Comparison of ENCODE assay signal across 16 mouse cellular contexts in genomic region chr5:129052636-129053355, GRCm38 (mm10). TPM values are rescaled to one million over a fixed set of nuclear protein-coding genes. Genes with fewer than 3 reads are reported as not detected.
A peak's percentile ranks its signal among the peaks of the same experiment; 100 is the strongest.
DNase-seq lines count a peak whose midpoint lies in the region; ATAC-seq and TF ChIP-seq lines count a peak whose summit lies in the region.
"Had no signal": no experiment of that assay in that cellular context is flagged by ENCODE, and none has a peak within 500 bp of the region (broad histone marks: within the 10 kb centered on the region; RNA-seq: fewer than 3 reads in every experiment).

No protein-coding gene starts in this region.

- H3K4me2 ChIP-seq in embryonic facial prominence, embryonic 14.5 days (ENCODE audit: low read depth, low read length): no peak overlapping the region
- peak overlapping the region; percentile 35 for H3K4me2 ChIP-seq in hindbrain, embryonic 13.5 days
- H3K4me2 ChIP-seq in midbrain, postnatal 0 days (ENCODE audit: low read depth, low read length, poor library complexity, severe bottlenecking): peak overlapping the region; percentile 23
- H3K4me2 ChIP-seq in liver, embryonic 12.5 days: no peak overlapping the region
- H3K4me2 ChIP-seq: limb, embryonic 12.5 days had no signal

- ATAC-seq in embryonic facial prominence, embryonic 14.5 days (ENCODE audit: low read depth): peak; percentile 41; the same call in 1 of the 2 replicates
- peak; percentile 76 for ATAC-seq in hindbrain, embryonic 13.5 days (ENCODE audit: low FRiP score)
- peak; percentile 68 for ATAC-seq in midbrain, postnatal 0 days (ENCODE audit: low FRiP score)
- no peak for ATAC-seq in liver, embryonic 12.5 days
- ATAC-seq: CD4-positive, CD25-positive, alpha-beta regulatory T cell, adult 4 months; Patski had no signal

- no peak overlapping the region for H3K9ac ChIP-seq in embryonic facial prominence, embryonic 14.5 days (ENCODE audit: low read depth, low read length)
- H3K9ac ChIP-seq in hindbrain, embryonic 13.5 days: 0 out of 2 replicates have a peak overlapping the region, but pooled peaks have one; percentile 19
- no peak overlapping the region; the same call in 1 of the 2 replicates for H3K9ac ChIP-seq in midbrain, postnatal 0 days (replicated peaks; ENCODE audit: low read length, poor library complexity, severe bottlenecking)
- H3K9ac ChIP-seq in liver, embryonic 12.5 days: no peak overlapping the region
- H3K9ac ChIP-seq: limb, embryonic 12.5 days had no signal

- 0 out of 2 replicates have a peak, but pooled peaks cover 2% of the 10 kb centered on the region for H3K9me3 ChIP-seq in embryonic facial prominence, embryonic 14.5 days (ENCODE audit: control insufficient read depth, low read length)
- no peaks in the 10 kb centered on the region for H3K9me3 ChIP-seq in hindbrain, embryonic 13.5 days
- no peaks in the 10 kb centered on the region for H3K9me3 ChIP-seq in midbrain, postnatal 0 days (ENCODE audit: low read length)
- no peaks in the 10 kb centered on the region for H3K9me3 ChIP-seq in liver, embryonic 12.5 days (replicated peaks)
- H3K9me3 ChIP-seq: limb, embryonic 12.5 days; megakaryocyte, embryonic 14.5 days had no signal

- no peak for DNase-seq in embryonic facial prominence, embryonic 14.5 days (ENCODE audit: low spot score)
- peak; percentile 67 for DNase-seq in midbrain, postnatal 0 days (ENCODE audit: low spot score)
- no peak for DNase-seq in cerebellum, adult 18-20 months
- DNase-seq in heart, adult 8-10 months (ENCODE audit: low spot score): no peak
- DNase-seq in spleen, adult 12 weeks (ENCODE audit: low spot score): no peak
- DNase-seq: adrenal gland, postnatal 14 days; kidney, adult 9 months; lung, adult 2 months had no signal

- peak overlapping the region; percentile 19; the same call in 1 of the 2 replicates for H3K27ac ChIP-seq in cortical plate, adult 2 months (ENCODE audit: insufficient read depth, low read length)
- no peak overlapping the region for H3K27ac ChIP-seq in embryonic facial prominence, embryonic 14.5 days (replicated peaks; ENCODE audit: low read depth, low read length)
- H3K27ac ChIP-seq in hindbrain, embryonic 13.5 days: peak overlapping the region; percentile 84
- H3K27ac ChIP-seq in midbrain, postnatal 0 days (ENCODE audit: low read depth, low read length): peak overlapping the region; percentile 47
- H3K27ac ChIP-seq in liver, embryonic 12.5 days: no peak overlapping the region
- H3K27ac ChIP-seq: limb, embryonic 12.5 days; stomach, postnatal 0 days had no signal

- TF ChIP-seq CTCF in cortical plate, adult 2 months (IDR thresholded peaks at IDR 0.05; ENCODE audit: extremely low read depth, insufficient read depth, low read length): no peak
- 0 out of 2 replicates have a peak, but pooled peaks have one; percentile 1 for TF ChIP-seq CTCF in midbrain, postnatal 0 days (IDR thresholded peaks at IDR 0.05)

- no peak for TF ChIP-seq POLR2A in cortical plate, adult 2 months (IDR thresholded peaks at IDR 0.05; ENCODE audit: extremely low read depth, insufficient read depth, low read length)

- WGBS in embryonic facial prominence, embryonic 14.5 days: 28% methylated on average over 20 of the region's 20 CpGs
- WGBS in hindbrain, embryonic 13.5 days: 16% methylated on average over 20 of the region's 20 CpGs
- WGBS in midbrain, postnatal 0 days: 7% methylated on average over 20 of the region's 20 CpGs
- 41% methylated on average over 20 of the region's 20 CpGs for WGBS in liver, embryonic 12.5 days (ENCODE audit: insufficient replicate concordance)

- no peaks in the 10 kb centered on the region for H3K36me3 ChIP-seq in embryonic facial prominence, embryonic 14.5 days (ENCODE audit: control insufficient read depth, insufficient read depth, low read length)
- no peaks in the 10 kb centered on the region for H3K36me3 ChIP-seq in hindbrain, embryonic 13.5 days
- no peaks in the 10 kb centered on the region for H3K36me3 ChIP-seq in midbrain, postnatal 0 days (ENCODE audit: insufficient read depth, low read length)
- H3K36me3 ChIP-seq in liver, embryonic 12.5 days: no peaks in the 10 kb centered on the region
- H3K36me3 ChIP-seq: limb, embryonic 12.5 days had no signal

- peaks cover 2% of the 10 kb centered on the region for H3K4me1 ChIP-seq in cortical plate, adult 2 months (ENCODE audit: control insufficient read depth, insufficient read depth, low read length)
- no peaks in the 10 kb centered on the region for H3K4me1 ChIP-seq in embryonic facial prominence, embryonic 14.5 days (ENCODE audit: control insufficient read depth, insufficient read depth, low read length)
- H3K4me1 ChIP-seq in hindbrain, embryonic 13.5 days (replicated peaks): peaks cover 18% of the 10 kb centered on the region
- H3K4me1 ChIP-seq in midbrain, postnatal 0 days (ENCODE audit: insufficient read depth, low read length): 0 out of 2 replicates have a peak, but pooled peaks cover 3% of the 10 kb centered on the region
- H3K4me1 ChIP-seq in liver, embryonic 12.5 days: no peaks in the 10 kb centered on the region
- H3K4me1 ChIP-seq: limb, embryonic 12.5 days; megakaryocyte, embryonic 14.5 days had no signal

- H3K4me3 ChIP-seq in cortical plate, adult 2 months (ENCODE audit: insufficient read depth, low read length): no peak overlapping the region
- H3K4me3 ChIP-seq in embryonic facial prominence, embryonic 14.5 days (ENCODE audit: low read depth, low read length): no peak overlapping the region
- no peak overlapping the region for H3K4me3 ChIP-seq in hindbrain, embryonic 13.5 days
- H3K4me3 ChIP-seq in midbrain, postnatal 0 days (ENCODE audit: low read depth, low read length): no peak overlapping the region
- H3K4me3 ChIP-seq in liver, embryonic 12.5 days: no peak overlapping the region
- H3K4me3 ChIP-seq: limb, embryonic 12.5 days; megakaryocyte, embryonic 14.5 days had no signal

- no peaks in the 10 kb centered on the region for H3K27me3 ChIP-seq in embryonic facial prominence, embryonic 14.5 days (replicated peaks; ENCODE audit: control insufficient read depth, insufficient read depth, low read length)
- no peaks in the 10 kb centered on the region for H3K27me3 ChIP-seq in hindbrain, embryonic 13.5 days
- H3K27me3 ChIP-seq in midbrain, postnatal 0 days (ENCODE audit: insufficient read depth, low read length): no peaks in the 10 kb centered on the region
- H3K27me3 ChIP-seq in liver, embryonic 12.5 days (replicated peaks): peaks cover 10% of the 10 kb centered on the region; the same call in 1 of the 2 replicates
- H3K27me3 ChIP-seq: limb, embryonic 12.5 days had no signal

RNA-seq across cellular contexts. Expression of gene Ran, which starts 32.9 kb away (rescaled TPM):
- 127 and 133 TPM in 2 replicates for polyA plus RNA-seq in cortical plate, adult 2 months (2012; rRNA removed)
- 442 and 465 TPM in 2 replicates for polyA plus RNA-seq in embryonic facial prominence, embryonic 14.5 days (2014; fragmentation: Nextera tagmentation; extraction: Ambion mirVana)
- 416 and 421 TPM in 2 replicates for polyA plus RNA-seq in hindbrain, embryonic 13.5 days (2015; fragmentation: Nextera tagmentation; extraction: Ambion mirVana)
- 183 and 191 TPM in 2 replicates for total RNA-seq in midbrain, postnatal 0 days (2014; rRNA removed)
- polyA plus RNA-seq in midbrain, postnatal 0 days (2015; fragmentation: Nextera tagmentation; extraction: Ambion mirVana): 287 and 295 TPM in 2 replicates
- total RNA-seq in heart, adult 8-10 months (2022): 100 to 1,000 TPM in 2 of 4 experiments, 10 to 100 TPM in 2; 97.6 to 107 (median 102) TPM
- 682 and 694 TPM in 2 replicates for polyA plus RNA-seq in liver, embryonic 12.5 days (2016; fragmentation: Nextera tagmentation; extraction: Ambion mirVana)

RNA-seq across cellular contexts. Expression of gene Adgrd1, which starts 43.8 kb away (rescaled TPM):
- 3.1 and 3.5 TPM in 2 replicates for polyA plus RNA-seq in cortical plate, adult 2 months (2012; rRNA removed)
- polyA plus RNA-seq in embryonic facial prominence, embryonic 14.5 days (2014; fragmentation: Nextera tagmentation; extraction: Ambion mirVana): 3.8 and 5.7 TPM in 2 replicates
- 0.13 and 0.14 TPM in 2 replicates for polyA plus RNA-seq in hindbrain, embryonic 13.5 days (2015; fragmentation: Nextera tagmentation; extraction: Ambion mirVana)
- 0.42 and 0.77 TPM in 2 replicates for total RNA-seq in midbrain, postnatal 0 days (2014; rRNA removed)
- polyA plus RNA-seq in midbrain, postnatal 0 days (2015; fragmentation: Nextera tagmentation; extraction: Ambion mirVana): 0.17 and 0.26 TPM in 2 replicates
- total RNA-seq in heart, adult 8-10 months (2022): 1 to 10 TPM; 3.3 to 4.8 (median 4.1) TPM
- polyA plus RNA-seq in liver, embryonic 12.5 days (2016; fragmentation: Nextera tagmentation; extraction: Ambion mirVana): 0.02 and 0.05 TPM in 2 replicates
- polyA plus RNA-seq: limb, embryonic 12.5 days had no signal

RNA-seq across cellular contexts. Expression of gene Stx2, which starts 44.4 kb away (rescaled TPM):
- polyA plus RNA-seq in cortical plate, adult 2 months (2012; rRNA removed): 44.0 and 50.3 TPM in 2 replicates
- 34.5 and 38.8 TPM in 2 replicates for polyA plus RNA-seq in embryonic facial prominence, embryonic 14.5 days (2014; fragmentation: Nextera tagmentation; extraction: Ambion mirVana)
- 18.0 and 21.1 TPM in 2 replicates for polyA plus RNA-seq in hindbrain, embryonic 13.5 days (2015; fragmentation: Nextera tagmentation; extraction: Ambion mirVana)
- 15.5 and 15.9 TPM in 2 replicates for total RNA-seq in midbrain, postnatal 0 days (2014; rRNA removed)
- polyA plus RNA-seq in midbrain, postnatal 0 days (2015; fragmentation: Nextera tagmentation; extraction: Ambion mirVana): 11.9 and 12.0 TPM in 2 replicates
- total RNA-seq in heart, adult 8-10 months (2022): 10 to 100 TPM; 10.0 to 15.5 (median 12.4) TPM
- 95.8 and 106 TPM in 2 replicates for polyA plus RNA-seq in liver, embryonic 12.5 days (2016; fragmentation: Nextera tagmentation; extraction: Ambion mirVana)

Comparison
In these comparisons a context has a peak if more than half of its experiments do, and no peak if none do; other contexts are left out.
1. H3K27ac ChIP-seq: peak in cortical plate, adult 2 months (single experiment), hindbrain, embryonic 13.5 days (single experiment) and midbrain, postnatal 0 days (single experiment); none in embryonic facial prominence, embryonic 14.5 days (single experiment) and liver, embryonic 12.5 days (single experiment).
2. H3K4me2 ChIP-seq: peak in hindbrain, embryonic 13.5 days (single experiment) and midbrain, postnatal 0 days (single experiment); none in embryonic facial prominence, embryonic 14.5 days (single experiment) and liver, embryonic 12.5 days (single experiment).